Mouse (Mus musculus) adrenal gland, postnatal 10 days (tissue): ENCODE results near the gene Obox8. TPM values are rescaled to one million over a fixed set of nuclear protein-coding genes. Genes with fewer than 3 reads are reported as not detected.

Source experiments
- DNase-seq: peaks from one replicate; pipeline ENCODE4 v3.0.0; 2021; ENCODE audit warnings: mixed read lengths
- long read RNA-seq, 2 experiments: library from polyadenylated mRNA; stranded (forward); transcript quantifications; one replicate each; pipeline ENCODE4 v2.0.0; 2021
- total RNA-seq, 2 experiments: library from RNA; stranded (reverse); gene quantifications; 2 replicates each; pipeline ENCODE4 v1.2.3; 2021

The Obox8 gene
- total RNA-seq = not detected
- long read RNA-seq, experiment 1 = 0 reads
- long read RNA-seq, experiment 2 = 0 reads

- DNase-seq = no peak
Observed at GRCm38 (mm10) chr7:14333457-14333856, at the start of gene Obox8. Obox8 (minus strand) TSS chr7:14333557.

DNA sequence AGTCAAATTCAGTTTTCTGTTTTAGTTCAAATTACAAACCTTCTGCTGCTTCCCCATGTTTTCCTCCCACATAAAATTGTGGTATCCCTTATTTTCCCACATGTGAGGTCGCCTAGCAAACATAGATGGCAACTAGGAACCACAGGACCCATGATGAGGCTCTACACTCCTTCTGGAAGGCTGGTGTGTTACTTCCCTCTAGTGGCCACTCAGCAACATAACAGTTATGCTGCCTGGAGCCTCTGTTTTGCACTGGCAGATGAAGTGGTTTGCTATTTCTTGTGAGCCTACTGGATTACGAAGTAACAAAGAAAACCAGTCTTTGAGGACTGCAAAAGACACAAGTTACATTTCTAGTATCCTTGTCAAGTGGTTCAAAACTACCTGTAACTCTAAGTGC lies 16.1 kb downstream of the Obox8 start:
- DNase-seq = no peak

DNA sequence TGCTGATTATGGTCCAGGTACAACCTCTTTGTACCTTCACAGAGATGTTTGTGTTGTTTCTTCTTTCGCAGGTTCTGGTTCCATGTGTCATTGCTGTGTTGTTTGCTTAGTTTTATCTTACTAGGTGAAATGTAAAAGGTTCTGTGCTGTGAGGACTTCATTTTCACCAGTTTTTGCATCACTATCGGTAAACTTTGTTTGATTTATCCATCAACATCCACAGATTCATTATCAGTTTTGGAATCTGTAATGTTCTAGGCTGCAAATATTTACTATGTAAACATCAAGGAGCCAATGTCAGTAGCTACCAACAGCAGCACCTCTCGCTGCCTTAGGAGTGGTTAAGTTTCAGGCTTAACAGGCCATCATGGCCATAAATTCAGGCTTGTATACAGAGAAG lies 24.7 kb downstream of the Obox8 start:
- no peak for DNase-seq

DNA sequence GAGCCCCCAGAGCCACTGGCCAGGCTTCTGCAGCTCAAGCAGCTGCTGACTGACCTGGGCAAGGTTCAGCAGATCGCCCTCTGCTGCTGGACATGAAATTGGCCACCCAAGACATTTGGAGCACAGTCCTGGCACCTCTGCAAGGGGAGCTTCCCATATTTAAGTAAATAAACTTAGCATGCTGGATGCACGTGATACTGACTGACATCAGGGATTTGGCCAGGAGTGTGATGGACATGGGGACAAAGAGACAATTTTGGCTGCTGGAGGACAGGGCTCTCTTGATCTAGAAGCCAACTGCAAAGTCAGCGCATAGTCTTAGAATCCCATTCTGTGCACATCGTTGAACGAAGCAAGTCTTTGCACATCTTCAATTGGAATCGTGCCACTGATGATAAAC lies 25.8 kb downstream of the Obox8 start:
- DNase-seq = no peak

Other genes with a start within 250 kb of the Obox8 start
- gene Sult2a3, start 210.5 kb downstream of the Obox8 start, total RNA-seq = 1 to 10 TPM; 1.8 to 2.3 TPM
- gene Sult2a6, start 78.7 kb downstream of the Obox8 start, total RNA-seq = 10 to 100 TPM in 1 of 2 experiments, 1 to 10 TPM in 1; 5.6 to 14.2 TPM
- 10 to 100 TPM; 12.8 to 24.5 TPM for gene Sult2a8, start 113.2 kb upstream of the Obox8 start, total RNA-seq
- gene Sult2a7, start 160.7 kb upstream of the Obox8 start, total RNA-seq = not detected
- gene Vmn1r90, start 229.9 kb upstream of the Obox8 start, total RNA-seq = under 1 TPM in 1 of 2 experiments, not detected in 1; 0.21 TPM